Mouse (Mus musculus): ENCODE measurements around the gene Ltbp3. TPM values are rescaled to one million over a fixed set of nuclear protein-coding genes. Genes with fewer than 3 reads are reported as not detected.
A peak's percentile ranks its signal among the peaks of the same experiment; 100 is the strongest.
"Not testable (repeated sequence)": the region's sequence is repeated elsewhere in the genome, so short reads cannot be mapped to it uniquely, and the experiment has no call there.

Gene Ltbp3
- total and polyA plus RNA-seq, 3 experiments, result 0.51 TPM; not detected in 2

- TF ChIP-seq MAFK (IDR thresholded peaks at IDR 0.05; ENCODE audit: insufficient replicate concordance, low read length) (peak; percentile 58; the same call in 1 of the 2 replicates), POLR2A (IDR thresholded peaks at IDR 0.05; ENCODE audit: low read depth, low read length) (peak; percentile 29; the same call in 1 of the 2 replicates), MXI1 (IDR thresholded peaks at IDR 0.05; ENCODE audit: low read depth, low read length) (no peak), ZMIZ1 (IDR thresholded peaks at IDR 0.05; ENCODE audit: low read depth, low read length) (no peak; the same call in 1 of the 2 replicates), NELFE (IDR thresholded peaks at IDR 0.05; ENCODE audit: low read depth, low read length) (no peak; the same call in 1 of the 2 replicates), MAZ (IDR thresholded peaks at IDR 0.05; ENCODE audit: low read depth, low read length) (0 out of 2 replicates have a peak, but pooled peaks have one; percentile 54), MAX (IDR thresholded peaks at IDR 0.05; ENCODE audit: low read length) (no peak), EP300 (IDR thresholded peaks at IDR 0.05; ENCODE audit: low read length) (no peak), MYC (IDR thresholded peaks at IDR 0.05; ENCODE audit: low read depth, low read length) (0 out of 2 replicates have a peak, but pooled peaks have one; percentile 67)
Observed at GRCm38 (mm10) chr19:5793116-5793515, 52.4 kb downstream of the Ltbp3 start (continued).

DNA sequence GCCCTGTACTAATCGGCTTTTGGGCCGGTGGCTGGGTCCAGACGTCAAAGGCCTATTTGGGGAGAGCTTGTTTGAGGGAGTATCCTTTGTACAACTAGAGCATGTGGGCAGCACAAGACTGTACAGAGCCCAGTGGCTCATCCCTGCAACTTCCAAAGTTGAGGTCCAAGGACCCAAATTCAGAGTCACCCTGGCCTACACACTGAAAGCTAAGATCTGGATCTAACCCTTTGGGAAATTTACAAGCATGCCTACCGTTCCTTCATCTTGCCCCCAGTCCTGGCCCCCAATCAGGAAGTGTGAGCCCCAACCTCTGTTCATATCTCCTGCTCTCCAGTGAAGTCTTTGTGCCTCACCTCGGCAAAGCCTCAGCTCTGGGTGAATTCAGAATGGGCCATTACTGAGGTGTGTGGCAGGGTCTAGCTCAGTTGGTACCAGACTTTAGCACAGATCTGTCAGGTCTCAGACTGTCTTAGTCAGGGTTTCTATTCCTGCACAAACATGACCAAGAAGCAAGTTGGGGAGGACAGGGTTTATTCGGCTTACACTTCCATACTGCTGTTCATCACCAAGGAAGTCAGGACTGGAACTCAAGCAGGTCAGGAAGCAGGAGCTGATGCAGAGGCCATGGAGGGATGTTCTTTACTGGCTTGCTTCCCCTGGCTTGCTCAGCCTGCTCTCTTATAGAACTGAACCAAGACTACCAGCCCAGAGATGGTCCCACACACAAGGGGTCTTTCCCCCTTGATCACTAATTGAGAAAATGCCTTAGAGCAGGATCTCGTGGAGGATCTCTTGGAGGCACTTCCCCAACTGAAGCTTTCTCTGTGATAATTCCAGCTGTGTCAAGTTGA lies 53.4 kb downstream of the Ltbp3 start:
- peak; percentile 69 for DNase-seq (ENCODE audit: extremely low read depth)
- peaks cover 32 to 42% of the 10 kb centered on the region in 2 experiments for H3K36me3 ChIP-seq (replicated peaks in 1 of 2; ENCODE audit: control insufficient read depth in 1 of 2, insufficient read depth in 1 of 2, low read length in 1 of 2)
- H3K79me2 ChIP-seq (replicated peaks; ENCODE audit: control insufficient read depth, extremely low read depth, insufficient read depth, poor library complexity, severe bottlenecking), result peaks cover 35% of the 10 kb centered on the region
- H3K4me3 ChIP-seq (replicated peaks in 1 of 3; ENCODE audit: low read depth in 2 of 3, low read length in 2 of 3, poor library complexity in 1 of 3); H3K9ac ChIP-seq (ENCODE audit: insufficient read depth, low read depth); dilution Hi-C loops (cut with MboI; ENCODE audit: extremely low pct_ligation_motif_present, extremely low pct_unique_long_range_greater_than_20kb, low sequenced_read_pairs); H3K27me3 ChIP-seq (replicated peaks); H3K9me3 ChIP-seq (replicated peaks; ENCODE audit: low read length): not testable (repeated sequence)
- H3K4me2 ChIP-seq (ENCODE audit: insufficient read depth, low read depth, poor library complexity, severe bottlenecking), result peak overlapping the region; percentile 48; the same call in 1 of the 2 replicates
- H3K27ac ChIP-seq (ENCODE audit: insufficient read depth, low read depth), result peak overlapping the region; percentile 73
- peaks cover 5 to 39% of the 10 kb centered on the region in 2 experiments; a peak in 3 of 4 replicates for H3K4me1 ChIP-seq (ENCODE audit: control insufficient read depth in 1 of 2, insufficient read depth in 2 of 2)
- in situ Hi-C loops (cut with MboI; ENCODE audit: low pct_ligation_motif_present, low pct_unique_long_range_greater_than_20kb, low sequenced_read_pairs), result loop anchor here (5.0 kb wide), 1 partner anchor 53 kb away; no protein-coding TSS in a partner anchor

- peaks cover 5 to 38% of the 10 kb centered on the region in 2 experiments; a peak in 3 of 4 replicates for H3K4me1 ChIP-seq (ENCODE audit: control insufficient read depth in 1 of 2, insufficient read depth in 2 of 2)
- no peaks in the 10 kb centered on the region for H3K27me3 ChIP-seq (replicated peaks)
- TF ChIP-seq MAX (IDR thresholded peaks at IDR 0.05; ENCODE audit: low read length) (no peak), POLR2A (IDR thresholded peaks at IDR 0.05; ENCODE audit: low read depth, low read length) (peak; percentile 73)
- H3K36me3 ChIP-seq (replicated peaks in 1 of 2; ENCODE audit: control insufficient read depth in 1 of 2, insufficient read depth in 1 of 2, low read length in 1 of 2), result peaks cover 33 to 50% of the 10 kb centered on the region in 2 experiments
- peak overlapping the region in 2 of 3 experiments; percentile 10 to 21 for H3K4me3 ChIP-seq (replicated peaks in 1 of 3; ENCODE audit: low read depth in 2 of 3, low read length in 2 of 3, poor library complexity in 1 of 3)
- H3K4me2 ChIP-seq (ENCODE audit: insufficient read depth, low read depth, poor library complexity, severe bottlenecking), result peak overlapping the region; percentile 97; the same call in 1 of the 2 replicates
- in situ Hi-C loops (cut with MboI; ENCODE audit: low pct_ligation_motif_present, low pct_unique_long_range_greater_than_20kb, low sequenced_read_pairs), result loop anchor here (5.0 kb wide), 1 partner anchor 52 kb away; no protein-coding TSS in a partner anchor
- no peaks in the 10 kb centered on the region for H3K9me3 ChIP-seq (replicated peaks; ENCODE audit: low read length)
- H3K79me2 ChIP-seq (replicated peaks; ENCODE audit: control insufficient read depth, extremely low read depth, insufficient read depth, poor library complexity, severe bottlenecking), result peaks cover 41% of the 10 kb centered on the region
- dilution Hi-C loops (cut with MboI; ENCODE audit: extremely low pct_ligation_motif_present, extremely low pct_unique_long_range_greater_than_20kb, low sequenced_read_pairs), result no loop called here
- peak overlapping the region; percentile 65 for H3K27ac ChIP-seq (ENCODE audit: insufficient read depth, low read depth)
- H3K9ac ChIP-seq (ENCODE audit: insufficient read depth, low read depth), result no peak overlapping the region; the same call in 1 of the 2 replicates
- DNase-seq (ENCODE audit: extremely low read depth), result peak; percentile 65
Observed at GRCm38 (mm10) chr19:5794771-5795576, 54.3 kb downstream of the Ltbp3 start.

Measured in CH12.LX (cell line).